Mouse (Mus musculus) intestine, embryonic 16.5 days (tissue): ENCODE data around the gene Cmtm4. TPM values are rescaled to one million over a fixed set of nuclear protein-coding genes. Genes with fewer than 3 reads are reported as not detected.

Experiments
- ATAC-seq: fragments of 200-750 bp; cut with Nextera tagmentation; 2 replicates; pipeline ENCODE4 v1.8.0; 2017; ENCODE audit warnings: moderate TSS enrichment, moderate library complexity
- H3K27ac ChIP-seq: fragments of 300-500 bp; sonication (generic); 2 replicates; pipeline ENCODE4 v1.5.1; 2014; ENCODE audit warnings: mild to moderate bottlenecking, low read length
- H3K27me3 ChIP-seq: fragments of 300-500 bp; sonication (generic); replicated peaks from 2 replicates; pipeline ENCODE4 v1.6.1; 2014; ENCODE audit warnings: low read length, control low read depth, mixed read lengths; ENCODE audit not compliant: control insufficient read depth, insufficient read depth
- H3K36me3 ChIP-seq: fragments of 300-500 bp; sonication (generic); 2 replicates; pipeline ENCODE4 v1.6.1; 2014; ENCODE audit warnings: low read length, control low read depth; ENCODE audit not compliant: control insufficient read depth, insufficient read depth
- H3K4me1 ChIP-seq: fragments of 300-500 bp; sonication (generic); 2 replicates; pipeline ENCODE4 v1.6.1; 2014; ENCODE audit warnings: low read length, control low read depth, mixed read lengths; ENCODE audit not compliant: control insufficient read depth, insufficient read depth
- H3K4me2 ChIP-seq: fragments of 300-500 bp; sonication (generic); 2 replicates; pipeline ENCODE4 v1.6.1; 2014; ENCODE audit warnings: low read depth, low read length, control low read depth
- H3K4me3 ChIP-seq: fragments of 300-500 bp; sonication (generic); 2 replicates; pipeline ENCODE4 v1.5.1; 2014; ENCODE audit warnings: mild to moderate bottlenecking, low read length
- H3K9ac ChIP-seq: fragments of 300-500 bp; sonication (generic); 2 replicates; pipeline ENCODE4 v1.6.1; 2014; ENCODE audit warnings: low read depth, low read length
- H3K9me3 ChIP-seq: fragments of 300-500 bp; sonication (generic); 2 replicates; pipeline ENCODE4 v1.6.1; 2016; ENCODE audit warnings: low read length, control low read depth; ENCODE audit not compliant: control insufficient read depth
- WGBS: fragments of 180-500 bp; shearing (Covaris S2); extraction: QIAGEN DNeasy Blood & Tissue Kit; methylation state at CpG from one replicate; pipeline ENCODE4 v1.1.7; 2014; 5-methylcytosine and 5-hydroxymethylcytosine counted together
- polyA plus RNA-seq: library from polyadenylated mRNA; unstranded; fragments of >200 nt; fragmentation: Nextera tagmentation; extraction: Ambion mirVana; gene quantifications from 2 replicates; pipeline ENCODE4 v1.2.1, GENCODE M21; 2015

Gene Cmtm4
- polyA plus RNA-seq, 1 experiment from 2014 or later = 4.2 TPM

GRCm38 (mm10) chr8:104413770-104414169 is 18.2 kb upstream of the Cmtm4 start:
- 67% methylated on average over 4 of the region's 4 CpGs for WGBS
- Histone ChIP-seq H3K27me3 (no peaks in the 10 kb centered on the region), H3K36me3 (no peaks in the 10 kb centered on the region), H3K27ac (peak overlapping the region; percentile 77), H3K9me3 (no peaks in the 10 kb centered on the region), H3K9ac (no peak overlapping the region), H3K4me3 (no peak overlapping the region), H3K4me1 (no peaks in the 10 kb centered on the region; the same call in 1 of the 2 replicates), H3K4me2 (no peak overlapping the region)
- ATAC-seq = 0 out of 2 replicates have a peak, but pooled peaks have one; percentile 4

GRCm38 (mm10) chr8:104412805-104413532 is 17.4 kb upstream of the Cmtm4 start:
- Histone ChIP-seq H3K27ac (peak overlapping the region; percentile 69), H3K27me3 (no peaks in the 10 kb centered on the region), H3K36me3 (no peaks in the 10 kb centered on the region), H3K4me1 (no peaks in the 10 kb centered on the region; the same call in 1 of the 2 replicates), H3K9ac (no peak overlapping the region), H3K9me3 (no peaks in the 10 kb centered on the region), H3K4me3 (no peak overlapping the region), H3K4me2 (no peak overlapping the region)
- ATAC-seq = peak; percentile 61
- WGBS = 42% methylated on average over 7 of the region's 7 CpGs

GRCm38 (mm10) chr8:104411972-104412371 is 16.4 kb upstream of the Cmtm4 start:
- no peak overlapping the region for H3K4me3 ChIP-seq
- H3K4me2 ChIP-seq = no peak overlapping the region
- H3K9me3 ChIP-seq = no peaks in the 10 kb centered on the region
- H3K9ac ChIP-seq = no peak overlapping the region
- no peaks in the 10 kb centered on the region for H3K36me3 ChIP-seq
- 66% methylated on average over 3 of the region's 3 CpGs for WGBS
- no peaks in the 10 kb centered on the region for H3K27me3 ChIP-seq
- ATAC-seq = no peak
- no peaks in the 10 kb centered on the region; the same call in 1 of the 2 replicates for H3K4me1 ChIP-seq
- no peak overlapping the region for H3K27ac ChIP-seq

GRCm38 (mm10) chr8:104411468-104411867 is 15.9 kb upstream of the Cmtm4 start:
- H3K4me3 ChIP-seq = no peak overlapping the region
- H3K27me3 ChIP-seq = no peaks in the 10 kb centered on the region
- no peak for ATAC-seq
- H3K36me3 ChIP-seq = no peaks in the 10 kb centered on the region
- no peaks in the 10 kb centered on the region for H3K9me3 ChIP-seq
- H3K27ac ChIP-seq = no peak overlapping the region
- H3K9ac ChIP-seq = no peak overlapping the region
- 88% methylated on average over 3 of the region's 3 CpGs for WGBS
- no peaks in the 10 kb centered on the region; the same call in 1 of the 2 replicates for H3K4me1 ChIP-seq
- no peak overlapping the region for H3K4me2 ChIP-seq

- Histone ChIP-seq H3K4me3 (no peak overlapping the region), H3K4me2 (no peak overlapping the region), H3K27me3 (no peaks in the 10 kb centered on the region), H3K36me3 (no peaks in the 10 kb centered on the region), H3K4me1 (no peaks in the 10 kb centered on the region; the same call in 1 of the 2 replicates), H3K9me3 (no peaks in the 10 kb centered on the region), H3K27ac (no peak overlapping the region), H3K9ac (no peak overlapping the region)
- WGBS = 64% methylated on average over 7 of the region's 7 CpGs
- no peak for ATAC-seq
Observed at GRCm38 (mm10) chr8:104410628-104411273, 15.1 kb upstream of the Cmtm4 start.

GRCm38 (mm10) chr8:104408328-104409110 is 12.9 kb upstream of the Cmtm4 start:
- Histone ChIP-seq H3K4me1 (peaks cover 4% of the 10 kb centered on the region; the same call in 1 of the 2 replicates), H3K27me3 (no peaks in the 10 kb centered on the region), H3K4me3 (no peak overlapping the region), H3K9ac (no peak overlapping the region), H3K9me3 (no peaks in the 10 kb centered on the region), H3K27ac (no peak overlapping the region), H3K36me3 (no peaks in the 10 kb centered on the region), H3K4me2 (no peak overlapping the region)
- ATAC-seq = no peak
- WGBS = 84% methylated on average over 7 of the region's 7 CpGs

GRCm38 (mm10) chr8:104406340-104407128 is 10.9 kb upstream of the Cmtm4 start:
- Histone ChIP-seq H3K36me3 (no peaks in the 10 kb centered on the region), H3K27me3 (no peaks in the 10 kb centered on the region), H3K9me3 (no peaks in the 10 kb centered on the region), H3K9ac (no peak overlapping the region), H3K4me2 (no peak overlapping the region), H3K4me3 (no peak overlapping the region), H3K27ac (no peak overlapping the region), H3K4me1 (0 out of 2 replicates have a peak, but pooled peaks cover 4% of the 10 kb centered on the region)
- 73% methylated on average over 6 of the region's 6 CpGs for WGBS
- no peak for ATAC-seq

- Histone ChIP-seq H3K36me3 (no peaks in the 10 kb centered on the region), H3K4me3 (no peak overlapping the region), H3K4me1 (0 out of 2 replicates have a peak, but pooled peaks cover 4% of the 10 kb centered on the region), H3K4me2 (no peak overlapping the region), H3K9ac (no peak overlapping the region), H3K27me3 (no peaks in the 10 kb centered on the region), H3K9me3 (no peaks in the 10 kb centered on the region), H3K27ac (0 out of 2 replicates have a peak overlapping the region, but pooled peaks have one; percentile 2)
- 53% methylated on average over 15 of the region's 15 CpGs for WGBS
- ATAC-seq = peak; percentile 65
Observed at GRCm38 (mm10) chr8:104405430-104406187, 10.0 kb upstream of the Cmtm4 start.
